Mouse (Mus musculus) CD4-positive naive resting alpha-beta T cell, adult 76 days (primary cell): Measurements from ENCODE around the gene Tcaf2. TPM values are rescaled to one million over a fixed set of nuclear protein-coding genes. Genes with fewer than 3 reads are reported as not detected.

ENCODE experiments used
- total RNA-seq: library from RNA; stranded (reverse); gene quantifications from one replicate; pipeline ENCODE4 v1.2.4, GENCODE M21; 2023

Tcaf2 gene
- not detected for total RNA-seq

GRCm38 (mm10) chr6:42644912-42645549, at the start of gene Tcaf2:
TSS of gene Tcaf2 (minus strand) at chr6:42645254.

GRCm38 (mm10) chr6:42597592-42597991, 47.5 kb downstream of the Tcaf2 start, which contains the start of gene Tcaf3:
TSS of gene Tcaf3 (minus strand) at chr6:42597692.

Other genes with a start within 250 kb of the Tcaf2 start
- not detected for gene Tas2r143, start 245.0 kb downstream of the Tcaf2 start, total RNA-seq
- 0.88 TPM for gene Tas2r135, start 239.8 kb downstream of the Tcaf2 start, total RNA-seq
- gene Tas2r126, start 210.7 kb downstream of the Tcaf2 start, total RNA-seq = 0.64 TPM
- not detected for gene Olfr458, start 180.1 kb downstream of the Tcaf2 start, total RNA-seq
- not detected for gene Olfr457, start 168.9 kb downstream of the Tcaf2 start, total RNA-seq
- gene Olfr456, start 158.0 kb downstream of the Tcaf2 start, total RNA-seq = not detected
- gene Olfr455, start 97.7 kb downstream of the Tcaf2 start, total RNA-seq = not detected
- not detected for gene Tcaf3, start 47.6 kb downstream of the Tcaf2 start, total RNA-seq
- gene Tcaf1, start 64.8 kb upstream of the Tcaf2 start, total RNA-seq = not detected
- gene Olfr453, start 94.1 kb upstream of the Tcaf2 start, total RNA-seq = not detected
- gene Olfr38, start 111.2 kb upstream of the Tcaf2 start, total RNA-seq = not detected
- not detected for gene Olfr452, start 139.8 kb upstream of the Tcaf2 start, total RNA-seq
- not detected for gene Olfr450, start 166.7 kb upstream of the Tcaf2 start, total RNA-seq
- not detected for gene Olfr449, start 189.1 kb upstream of the Tcaf2 start, total RNA-seq
- gene Olfr448, start 245.2 kb upstream of the Tcaf2 start, total RNA-seq = not detected